Mouse (Mus musculus): Measurements from ENCODE around the gene Dnajb13. TPM values are rescaled to one million over a fixed set of nuclear protein-coding genes. Genes with fewer than 3 reads are reported as not detected.
A peak's percentile ranks its signal among the peaks of the same experiment; 100 is the strongest.

Dnajb13 gene
- polyA plus RNA-seq, 1 experiment, result 0.51 TPM

GRCm38 (mm10) chr7:100465656-100466309 lies 49.0 kb downstream of the Dnajb13 start:
- peak; percentile 93 for DNase-seq (ENCODE audit: low read depth, low spot score)

GRCm38 (mm10) chr7:100465248-100465647 lies 49.5 kb downstream of the Dnajb13 start:
- DNase-seq (ENCODE audit: low read depth, low spot score), result peak; percentile 52

More at GRCm38 (mm10) chr7:100465656-100466309, 49.0 kb downstream of the Dnajb13 start:
- 4% methylated on average over 5 of the region's 5 CpGs for WGBS

GRCm38 (mm10) chr7:100464248-100464647 lies 50.5 kb downstream of the Dnajb13 start:
- WGBS, result 65% methylated on average over 7 of the region's 7 CpGs
- no peak for DNase-seq (ENCODE audit: low read depth, low spot score)

More at GRCm38 (mm10) chr7:100465248-100465647, 49.5 kb downstream of the Dnajb13 start:
- WGBS, result 16% methylated on average over 4 of the region's 4 CpGs

- peak; percentile 29 for DNase-seq (ENCODE audit: low read depth, low spot score)
- 37% methylated on average over 10 of the region's 10 CpGs for WGBS
Observed at GRCm38 (mm10) chr7:100463757-100464156, 51.0 kb downstream of the Dnajb13 start.

- no peak for DNase-seq (ENCODE audit: low read depth, low spot score)
- WGBS, result 77% methylated on average over 9 of the region's 9 CpGs
Observed at GRCm38 (mm10) chr7:100463194-100463593, 51.6 kb downstream of the Dnajb13 start.

GRCm38 (mm10) chr7:100461621-100462151 lies 53.1 kb downstream of the Dnajb13 start:
- 51% methylated on average over 6 of the region's 6 CpGs for WGBS
- DNase-seq (ENCODE audit: low read depth, low spot score), result no peak

- no peak for DNase-seq (ENCODE audit: low read depth, low spot score)
- 88% methylated on average over 3 of the region's 3 CpGs for WGBS
Observed at GRCm38 (mm10) chr7:100459862-100460261, 54.9 kb downstream of the Dnajb13 start.

- DNase-seq (ENCODE audit: low read depth, low spot score), result no peak
- 35% methylated on average over 1 of the region's 1 CpGs for WGBS
Observed at GRCm38 (mm10) chr7:100458153-100458552, 56.6 kb downstream of the Dnajb13 start.

Other genes starting within 250 kb of the Dnajb13 start
- gene P4ha3, start 229.4 kb downstream of the Dnajb13 start, polyA plus RNA-seq (2012; rRNA removed), result 0.36 and 0.42 TPM in 2 replicates
- 13.8 and 16.7 TPM in 2 replicates for gene C2cd3, start 142.7 kb downstream of the Dnajb13 start, polyA plus RNA-seq (2012; rRNA removed)
- 58.7 and 64.0 TPM in 2 replicates for gene Ppme1, start 142.7 kb downstream of the Dnajb13 start, polyA plus RNA-seq (2012; rRNA removed)
- gene Ucp3, start 42.0 kb downstream of the Dnajb13 start, polyA plus RNA-seq (2012; rRNA removed), result 0.19 and 0.60 TPM in 2 replicates
- 550 and 651 TPM in 2 replicates for gene Ucp2, start 21.6 kb downstream of the Dnajb13 start, polyA plus RNA-seq (2012; rRNA removed)
- gene Coa4, start 22.1 kb upstream of the Dnajb13 start, polyA plus RNA-seq (2012; rRNA removed), result 20.5 and 23.2 TPM in 2 replicates
- gene Rab6a, start 92.5 kb upstream of the Dnajb13 start, polyA plus RNA-seq (2012; rRNA removed), result 17.2 and 27.5 TPM in 2 replicates
- gene Mrpl48, start 93.3 kb upstream of the Dnajb13 start, polyA plus RNA-seq (2012; rRNA removed), result 15.7 and 19.2 TPM in 2 replicates
- gene Plekhb1, start 147.5 kb upstream of the Dnajb13 start, polyA plus RNA-seq (2012; rRNA removed), result 8.4 and 9.1 TPM in 2 replicates
- 11.3 and 27.5 TPM in 2 replicates for gene Fam168a, start 191.7 kb upstream of the Dnajb13 start, polyA plus RNA-seq (2012; rRNA removed)